Mouse (Mus musculus): ENCODE measurements around the gene Smtnl1. TPM values are rescaled to one million over a fixed set of nuclear protein-coding genes. Genes with fewer than 3 reads are reported as not detected.

Gene Smtnl1
- total and polyA plus RNA-seq, 3 experiments, result 0.13 to 1.5 TPM; not detected in 1

GRCm38 (mm10) chr2:84774751-84775150, 47.7 kb downstream of the Smtnl1 start:
- TF ChIP-seq ZKSCAN1 (IDR thresholded peaks at IDR 0.05; ENCODE audit: borderline replicate concordance, low read depth, low read length) (no peak), CHD1 (IDR thresholded peaks at IDR 0.05; ENCODE audit: low read depth, low read length) (no peak), NRF1 (IDR thresholded peaks at IDR 0.05; ENCODE audit: low read depth, low read length) (no peak), MAZ (IDR thresholded peaks at IDR 0.05; ENCODE audit: low read depth, low read length) (no peak), PAX5 (IDR thresholded peaks at IDR 0.05; ENCODE audit: low read length) (no peak), TCF12 (IDR thresholded peaks at IDR 0.05; ENCODE audit: low read depth, low read length) (no peak), POLR2A (IDR thresholded peaks at IDR 0.05; ENCODE audit: low read depth, low read length) (no peak), USF1 (IDR thresholded peaks at IDR 0.05; ENCODE audit: low read depth, low read length) (no peak), CTCF (conservative IDR thresholded peaks at IDR 0.05 in 1 of 2, IDR thresholded peaks at IDR 0.05 in 1 of 2; ENCODE audit: low read depth in 2 of 2, low read length in 2 of 2) (no peak), GABPA (IDR thresholded peaks at IDR 0.05; ENCODE audit: insufficient replicate concordance, low read depth, low read length) (no peak), TBP (conservative IDR thresholded peaks at IDR 0.05; ENCODE audit: low read depth, low read length) (no peak), USF2 (conservative IDR thresholded peaks at IDR 0.05; ENCODE audit: low read depth, low read length) (no peak), E2F4 (IDR thresholded peaks at IDR 0.05; ENCODE audit: insufficient replicate concordance, low read depth, low read length) (no peak), POLR2AphosphoS2 (IDR thresholded peaks at IDR 0.05; ENCODE audit: low read depth, low read length) (no peak), MEF2A (IDR thresholded peaks at IDR 0.05; ENCODE audit: borderline replicate concordance, low read depth, low read length) (no peak)
- no peaks in the 10 kb centered on the region for H3K36me3 ChIP-seq (replicated peaks in 1 of 2; ENCODE audit: control insufficient read depth in 1 of 2, insufficient read depth in 1 of 2, low read length in 1 of 2)
- no peak overlapping the region for H3K4me3 ChIP-seq (replicated peaks in 1 of 3; ENCODE audit: low read depth in 2 of 3, low read length in 2 of 3, poor library complexity in 1 of 3)
- no peak for DNase-seq (ENCODE audit: extremely low read depth)
- dilution Hi-C loops (cut with MboI; ENCODE audit: extremely low pct_ligation_motif_present, extremely low pct_unique_long_range_greater_than_20kb, low sequenced_read_pairs) (no loop called here), in situ Hi-C loops (cut with MboI; ENCODE audit: low pct_ligation_motif_present, low pct_unique_long_range_greater_than_20kb, low sequenced_read_pairs) (no loop called here)
- peaks cover 67% of the 10 kb centered on the region for H3K27me3 ChIP-seq (replicated peaks)
- H3K9me3 ChIP-seq (replicated peaks; ENCODE audit: low read length), result no peaks in the 10 kb centered on the region
- no peak overlapping the region for H3K27ac ChIP-seq (ENCODE audit: insufficient read depth, low read depth)
- H3K79me2 ChIP-seq (replicated peaks; ENCODE audit: control insufficient read depth, extremely low read depth, insufficient read depth, poor library complexity, severe bottlenecking), result no peaks in the 10 kb centered on the region
- H3K4me1 ChIP-seq (ENCODE audit: control insufficient read depth in 1 of 2, insufficient read depth in 2 of 2), result no peaks in the 10 kb centered on the region
- H3K9ac ChIP-seq (ENCODE audit: insufficient read depth, low read depth), result no peak overlapping the region
- H3K4me2 ChIP-seq (ENCODE audit: insufficient read depth, low read depth, poor library complexity, severe bottlenecking), result no peak overlapping the region

GRCm38 (mm10) chr2:84773195-84773594, 49.3 kb downstream of the Smtnl1 start:
- Histone ChIP-seq H3K27me3 (replicated peaks) (peaks cover 67% of the 10 kb centered on the region), H3K79me2 (replicated peaks; ENCODE audit: control insufficient read depth, extremely low read depth, insufficient read depth, poor library complexity, severe bottlenecking) (no peaks in the 10 kb centered on the region), H3K4me3 (replicated peaks in 1 of 3; ENCODE audit: low read depth in 2 of 3, low read length in 2 of 3, poor library complexity in 1 of 3) (no peak overlapping the region), H3K36me3 (replicated peaks in 1 of 2; ENCODE audit: control insufficient read depth in 1 of 2, insufficient read depth in 1 of 2, low read length in 1 of 2) (no peaks in the 10 kb centered on the region), H3K4me2 (ENCODE audit: insufficient read depth, low read depth, poor library complexity, severe bottlenecking) (no peak overlapping the region), H3K9me3 (replicated peaks; ENCODE audit: low read length) (no peaks in the 10 kb centered on the region), H3K9ac (ENCODE audit: insufficient read depth, low read depth) (no peak overlapping the region), H3K4me1 (ENCODE audit: control insufficient read depth in 1 of 2, insufficient read depth in 2 of 2) (no peaks in the 10 kb centered on the region), H3K27ac (ENCODE audit: insufficient read depth, low read depth) (no peak overlapping the region)
- in situ Hi-C loops (cut with MboI; ENCODE audit: low pct_ligation_motif_present, low pct_unique_long_range_greater_than_20kb, low sequenced_read_pairs) (no loop called here), dilution Hi-C loops (cut with MboI; ENCODE audit: extremely low pct_ligation_motif_present, extremely low pct_unique_long_range_greater_than_20kb, low sequenced_read_pairs) (no loop called here)
- DNase-seq (ENCODE audit: extremely low read depth), result no peak
- no peak for TF ChIP-seq ETS1 (conservative IDR thresholded peaks at IDR 0.05; ENCODE audit: low read depth, low read length)
- TF ChIP-seq ZC3H11A (IDR thresholded peaks at IDR 0.05; ENCODE audit: low read depth, low read length), result no peak
- TF ChIP-seq GABPA (IDR thresholded peaks at IDR 0.05; ENCODE audit: insufficient replicate concordance, low read depth, low read length), result no peak
- no peak for TF ChIP-seq USF1 (IDR thresholded peaks at IDR 0.05; ENCODE audit: low read depth, low read length)
- TF ChIP-seq IRF4 (IDR thresholded peaks at IDR 0.05; ENCODE audit: low read depth, low read length), result no peak
- no peak for TF ChIP-seq POLR2A (IDR thresholded peaks at IDR 0.05; ENCODE audit: low read depth, low read length)
- TF ChIP-seq UBTF (IDR thresholded peaks at IDR 0.05; ENCODE audit: low read depth, low read length), result no peak
- TF ChIP-seq RAD21 (IDR thresholded peaks at IDR 0.05; ENCODE audit: low read depth, low read length), result no peak
- no peak for TF ChIP-seq HCFC1 (IDR thresholded peaks at IDR 0.05; ENCODE audit: low read depth, low read length)

Data from CH12.LX (cell line).